Mouse (Mus musculus): ENCODE data around the gene Trim10.

DNA sequence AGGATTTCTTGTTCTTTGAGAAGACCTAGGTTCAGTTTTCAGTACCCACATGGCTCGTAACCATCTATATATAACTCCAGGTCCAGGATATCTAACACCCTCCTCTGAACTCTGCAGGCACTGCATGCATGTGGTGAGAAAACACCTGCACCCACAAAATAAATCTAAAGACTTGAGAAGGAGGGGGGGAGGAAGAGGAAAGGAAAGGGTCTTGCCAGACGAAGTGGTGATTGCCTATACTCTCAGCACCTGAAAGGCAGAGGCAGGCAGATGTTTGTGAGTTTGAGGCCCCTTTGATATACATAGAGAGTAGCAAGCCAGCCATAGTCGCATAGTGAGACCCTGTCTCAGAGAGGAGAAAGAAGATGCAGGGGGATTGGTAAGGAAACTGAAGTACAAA is 29.4 kb upstream of the Trim10 start:
- TF ChIP-seq POLR2AphosphoS2 (IDR thresholded peaks at IDR 0.05; ENCODE audit: insufficient read length, low read depth) (no peak), TCF12 (IDR thresholded peaks at IDR 0.05; ENCODE audit: insufficient read depth, poor library complexity, severe bottlenecking) (no peak), POLR2A (IDR thresholded peaks at IDR 0.05; ENCODE audit: insufficient read length, low read depth) (no peak), MAX (IDR thresholded peaks at IDR 0.05; ENCODE audit: low read depth) (no peak)

All from myocyte (in vitro differentiated cells).